Mouse (Mus musculus): ENCODE measurements around the gene Itgb1bp1. TPM values are rescaled to one million over a fixed set of nuclear protein-coding genes. Genes with fewer than 3 reads are reported as not detected.

The Itgb1bp1 gene
- polyA plus RNA-seq, 1 experiment from 2014 or later: 54.2 TPM

- no peaks in the 10 kb centered on the region for H3K27me3 ChIP-seq
- no peaks in the 10 kb centered on the region for H3K4me1 ChIP-seq
- no peak overlapping the region for H3K4me2 ChIP-seq (replicated peaks)
- 90% methylated on average over 8 of the region's 8 CpGs for WGBS
- peaks cover 11% of the 10 kb centered on the region; the same call in 1 of the 2 replicates for H3K36me3 ChIP-seq
- no peak overlapping the region for H3K4me3 ChIP-seq (replicated peaks)
- H3K9me3 ChIP-seq (replicated peaks): no peaks in the 10 kb centered on the region
- H3K9ac ChIP-seq: no peak overlapping the region
- H3K27ac ChIP-seq (replicated peaks): no peak overlapping the region
- ATAC-seq (ENCODE audit: insufficient number of reproducible peaks, low FRiP score, low TSS enrichment, low read depth): no peak
Observed at GRCm38 (mm10) chr12:21214551-21215165, 71.4 kb downstream of the Itgb1bp1 start.

DNA sequence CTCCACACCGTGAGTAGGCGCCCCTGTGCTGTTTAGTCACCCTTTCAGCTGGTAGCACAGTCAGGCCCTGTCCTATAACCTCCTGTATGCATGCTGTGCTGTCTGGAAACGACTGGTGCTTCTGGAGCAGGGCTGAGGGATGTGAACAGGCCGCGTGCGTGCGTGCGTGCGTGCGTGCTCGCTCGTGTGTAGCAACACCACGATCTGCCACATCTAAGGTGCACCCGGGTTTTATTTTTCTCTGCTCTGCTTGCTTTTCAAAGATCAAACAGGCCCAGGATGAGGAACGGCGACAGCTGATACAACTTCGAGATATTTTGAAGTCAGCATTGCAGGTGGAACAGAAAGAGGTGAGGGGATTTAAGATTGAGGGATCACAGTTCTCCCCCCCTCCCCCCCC is 73.2 kb downstream of the Itgb1bp1 start:
- Histone ChIP-seq H3K27ac (replicated peaks) (no peak overlapping the region), H3K36me3 (peaks cover 5% of the 10 kb centered on the region; the same call in 1 of the 2 replicates), H3K27me3 (no peaks in the 10 kb centered on the region), H3K9ac (no peak overlapping the region), H3K4me3 (replicated peaks) (no peak overlapping the region), H3K4me1 (no peaks in the 10 kb centered on the region), H3K9me3 (replicated peaks) (no peaks in the 10 kb centered on the region), H3K4me2 (replicated peaks) (no peak overlapping the region)
- ATAC-seq (ENCODE audit: insufficient number of reproducible peaks, low FRiP score, low TSS enrichment, low read depth): no peak
- 86% methylated on average over 17 of the region's 17 CpGs for WGBS

DNA sequence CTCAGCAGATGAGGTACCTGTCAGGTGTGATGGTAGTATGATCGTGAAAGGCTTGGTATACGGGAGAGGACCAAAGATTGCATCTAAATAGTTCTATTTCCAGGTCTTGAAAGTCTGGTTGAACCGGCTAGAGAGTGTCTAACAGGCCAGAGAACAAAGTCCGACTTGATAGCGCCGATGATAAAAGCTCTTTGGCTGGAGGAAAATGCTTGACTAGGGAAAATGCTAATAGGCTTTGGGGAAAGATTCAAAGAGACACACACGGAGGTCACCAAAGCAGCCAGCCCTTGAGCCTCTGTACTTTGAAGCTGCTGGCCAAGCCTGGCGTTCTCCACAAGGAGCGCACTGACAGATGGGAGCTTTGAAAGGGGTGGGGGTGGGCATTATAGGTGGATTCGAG is 76.8 kb downstream of the Itgb1bp1 start:
- peaks cover 17% of the 10 kb centered on the region; the same call in 1 of the 2 replicates for H3K36me3 ChIP-seq
- WGBS: 84% methylated on average over 10 of the region's 10 CpGs
- no peak overlapping the region for H3K9ac ChIP-seq
- H3K27me3 ChIP-seq: no peaks in the 10 kb centered on the region
- H3K4me1 ChIP-seq: peaks cover 5% of the 10 kb centered on the region; the same call in 1 of the 2 replicates
- H3K4me3 ChIP-seq (replicated peaks): no peak overlapping the region
- H3K27ac ChIP-seq (replicated peaks): no peak overlapping the region
- H3K4me2 ChIP-seq (replicated peaks): no peak overlapping the region
- H3K9me3 ChIP-seq (replicated peaks): no peaks in the 10 kb centered on the region
- ATAC-seq (ENCODE audit: insufficient number of reproducible peaks, low FRiP score, low TSS enrichment, low read depth): no peak

DNA sequence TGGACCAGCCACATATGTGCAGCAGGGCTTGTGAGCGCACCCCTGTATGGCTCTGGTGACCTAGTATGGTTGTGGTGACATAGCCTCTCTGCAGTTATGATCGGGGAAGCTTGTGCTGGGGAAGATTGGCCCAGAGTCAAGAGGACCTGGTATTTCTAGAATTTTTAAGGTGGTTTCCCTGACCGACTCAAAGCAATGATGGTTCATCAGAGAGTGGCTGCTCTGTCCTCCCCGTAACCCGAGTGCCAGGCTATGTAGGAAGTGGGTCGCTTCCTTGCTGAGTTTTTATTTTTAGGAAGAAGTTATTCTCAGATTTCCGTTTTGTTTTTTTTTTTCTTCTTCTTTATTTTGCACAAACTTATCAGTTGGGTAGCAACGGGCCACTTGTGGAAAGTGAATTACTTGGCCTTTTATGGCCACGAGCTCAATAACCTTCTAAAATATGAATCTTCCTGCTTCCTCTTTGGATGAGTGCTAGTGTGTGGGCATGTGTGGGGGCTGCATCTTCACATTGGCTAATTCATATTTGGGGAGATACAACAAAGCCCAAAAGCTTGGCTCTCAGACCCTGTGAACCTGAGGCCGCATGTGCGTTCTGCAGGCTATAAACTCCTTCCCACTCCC is 77.8 kb downstream of the Itgb1bp1 start:
- Histone ChIP-seq H3K4me2 (replicated peaks) (no peak overlapping the region), H3K4me1 (peaks cover 6% of the 10 kb centered on the region; the same call in 1 of the 2 replicates), H3K36me3 (peaks cover 15% of the 10 kb centered on the region; the same call in 1 of the 2 replicates), H3K9ac (no peak overlapping the region), H3K4me3 (replicated peaks) (no peak overlapping the region), H3K27me3 (no peaks in the 10 kb centered on the region), H3K9me3 (replicated peaks) (no peaks in the 10 kb centered on the region), H3K27ac (replicated peaks) (no peak overlapping the region)
- no peak for ATAC-seq (ENCODE audit: insufficient number of reproducible peaks, low FRiP score, low TSS enrichment, low read depth)
- 82% methylated on average over 11 of the region's 11 CpGs for WGBS

DNA sequence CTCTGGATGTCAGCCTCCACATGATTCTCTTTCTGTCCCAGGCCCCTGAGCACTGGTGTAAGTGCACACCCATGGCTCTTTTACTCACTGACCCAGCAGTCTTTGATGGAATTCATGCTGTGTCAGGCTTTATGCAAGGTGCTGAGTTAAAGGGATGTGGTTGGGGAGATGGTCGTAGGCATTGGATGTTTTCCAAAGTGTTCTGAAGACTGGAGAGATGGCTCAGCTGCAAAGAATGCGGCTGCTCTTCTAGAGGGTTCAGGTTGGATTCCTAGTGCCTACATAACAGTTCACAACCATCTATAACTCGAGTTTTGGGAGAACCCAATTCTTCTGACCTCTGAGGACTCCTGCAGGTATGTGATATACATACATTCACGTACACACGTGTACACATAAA is 78.7 kb downstream of the Itgb1bp1 start:
- peaks cover 6% of the 10 kb centered on the region; the same call in 1 of the 2 replicates for H3K4me1 ChIP-seq
- H3K9ac ChIP-seq: no peak overlapping the region
- 0 out of 2 replicates have a peak, but pooled peaks cover 15% of the 10 kb centered on the region for H3K36me3 ChIP-seq
- H3K9me3 ChIP-seq (replicated peaks): no peaks in the 10 kb centered on the region
- H3K27ac ChIP-seq (replicated peaks): no peak overlapping the region
- WGBS: 84% methylated on average over 5 of the region's 5 CpGs
- ATAC-seq (ENCODE audit: insufficient number of reproducible peaks, low FRiP score, low TSS enrichment, low read depth): no peak
- H3K4me3 ChIP-seq (replicated peaks): no peak overlapping the region
- no peaks in the 10 kb centered on the region for H3K27me3 ChIP-seq
- no peak overlapping the region for H3K4me2 ChIP-seq (replicated peaks)

DNA sequence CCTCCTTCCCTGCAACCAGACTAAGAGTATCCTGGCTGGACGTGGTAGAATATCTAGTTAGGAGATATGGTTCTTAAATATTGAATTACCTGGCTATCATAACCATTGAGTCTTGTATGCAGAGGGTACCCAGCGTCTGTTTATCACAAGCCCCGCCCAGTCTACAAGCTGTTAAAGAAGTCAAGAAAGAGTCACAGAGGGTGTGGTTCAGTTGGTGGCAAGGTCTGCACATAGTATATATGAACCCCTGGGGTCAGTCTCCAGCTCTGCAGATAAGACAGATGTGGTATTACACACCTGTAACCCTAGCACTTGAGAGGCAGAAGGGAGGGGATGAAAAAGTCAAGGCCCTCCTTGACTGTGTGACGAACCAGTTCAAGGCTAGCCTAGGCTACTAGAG is 80.3 kb downstream of the Itgb1bp1 start:
- ATAC-seq (ENCODE audit: insufficient number of reproducible peaks, low FRiP score, low TSS enrichment, low read depth): no peak
- 0 out of 2 replicates have a peak, but pooled peaks cover 15% of the 10 kb centered on the region for H3K36me3 ChIP-seq

DNA sequence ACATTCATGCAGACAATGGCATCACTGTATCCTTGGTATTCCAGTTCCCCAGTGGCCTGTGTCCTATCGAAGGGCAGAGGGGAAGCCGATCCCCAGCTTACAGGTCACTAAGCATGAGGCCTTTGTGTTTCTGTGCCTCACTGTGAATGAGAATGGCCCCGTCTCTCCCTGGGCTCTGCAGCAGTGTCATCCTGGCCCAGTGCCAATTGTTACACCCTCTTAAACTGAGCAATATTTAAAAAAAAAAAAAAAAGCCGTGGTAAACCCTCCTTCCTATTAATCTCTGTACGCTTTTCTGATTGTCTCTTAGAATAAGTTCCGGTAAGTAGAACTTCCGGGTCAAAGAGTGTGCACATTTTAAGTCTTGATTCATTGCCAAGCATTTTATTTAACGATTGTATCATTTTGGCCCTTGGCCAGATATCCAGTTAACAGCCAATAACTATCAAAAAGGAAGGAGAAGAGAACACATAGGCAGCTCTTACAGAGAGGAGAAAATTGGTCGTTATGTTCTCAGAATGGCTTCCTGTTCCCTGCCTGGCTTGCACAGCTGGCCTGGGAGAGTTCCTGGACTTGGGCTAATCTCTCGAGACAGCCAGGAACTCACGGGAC is 81.3 kb downstream of the Itgb1bp1 start:
- no peak overlapping the region for H3K4me2 ChIP-seq (replicated peaks)
- WGBS: 36% methylated on average over 11 of the region's 11 CpGs
- no peaks in the 10 kb centered on the region for H3K9me3 ChIP-seq (replicated peaks)
- peaks cover 6% of the 10 kb centered on the region; the same call in 1 of the 2 replicates for H3K4me1 ChIP-seq
- H3K27ac ChIP-seq (replicated peaks): peak overlapping the region; percentile 39; the same call in 1 of the 2 replicates
- H3K27me3 ChIP-seq: no peaks in the 10 kb centered on the region
- H3K9ac ChIP-seq: no peak overlapping the region
- peak; percentile 52; the same call in 1 of the 2 replicates for ATAC-seq (ENCODE audit: insufficient number of reproducible peaks, low FRiP score, low TSS enrichment, low read depth)
- 0 out of 2 replicates have a peak, but pooled peaks cover 15% of the 10 kb centered on the region for H3K36me3 ChIP-seq
- no peak overlapping the region for H3K4me3 ChIP-seq (replicated peaks)

More for the DNA sequence above, 80.3 kb downstream of the Itgb1bp1 start:
- peaks cover 6% of the 10 kb centered on the region; the same call in 1 of the 2 replicates for H3K4me1 ChIP-seq
- no peaks in the 10 kb centered on the region for H3K27me3 ChIP-seq
- H3K4me2 ChIP-seq (replicated peaks): no peak overlapping the region
- no peak overlapping the region for H3K9ac ChIP-seq
- WGBS: 91% methylated on average over 4 of the region's 4 CpGs
- no peaks in the 10 kb centered on the region for H3K9me3 ChIP-seq (replicated peaks)
- no peak overlapping the region for H3K27ac ChIP-seq (replicated peaks)
- H3K4me3 ChIP-seq (replicated peaks): no peak overlapping the region

DNA sequence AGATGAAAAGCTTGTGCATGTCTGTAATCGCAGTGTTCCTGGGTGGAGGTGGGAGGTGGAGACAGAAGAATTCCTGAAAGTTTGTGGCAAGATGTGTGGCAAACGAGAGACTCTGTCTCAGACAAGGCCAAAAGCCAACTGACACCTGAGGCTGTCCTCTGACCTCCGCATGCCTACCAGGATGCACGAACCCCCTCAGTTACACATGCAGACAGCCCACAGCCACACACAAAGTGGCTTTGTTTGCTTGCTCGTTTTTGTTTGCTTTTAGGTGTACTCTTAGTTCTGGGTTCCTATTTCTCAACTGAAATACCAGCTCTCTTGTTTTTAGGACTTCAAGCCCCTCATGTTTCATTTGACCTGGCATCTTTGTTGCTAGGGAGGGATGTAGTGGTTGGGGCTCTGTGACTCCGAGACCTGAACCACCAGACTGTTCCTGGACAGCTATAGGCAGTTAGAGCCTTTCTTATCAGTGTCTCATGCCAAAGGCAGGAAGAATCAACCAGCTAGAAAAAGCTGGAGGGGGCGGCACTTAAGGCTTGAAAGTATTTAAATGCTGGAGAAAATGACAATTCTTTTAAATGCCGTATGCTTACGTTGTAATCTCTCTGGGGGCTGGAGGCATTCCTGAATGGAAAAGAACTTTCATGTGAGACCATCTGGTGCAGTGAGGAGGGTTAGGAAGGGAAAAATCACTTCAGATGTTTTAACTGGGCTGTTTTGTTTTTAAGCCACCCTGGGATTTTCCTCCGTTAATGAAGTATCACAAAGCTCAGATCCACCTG is 84.4 kb downstream of the Itgb1bp1 start:
- Histone ChIP-seq H3K9me3 (replicated peaks) (no peaks in the 10 kb centered on the region), H3K9ac (no peak overlapping the region), H3K4me3 (replicated peaks) (no peak overlapping the region), H3K4me1 (peaks cover 6% of the 10 kb centered on the region; the same call in 1 of the 2 replicates), H3K27me3 (no peaks in the 10 kb centered on the region), H3K4me2 (replicated peaks) (no peak overlapping the region), H3K36me3 (0 out of 2 replicates have a peak, but pooled peaks cover 9% of the 10 kb centered on the region), H3K27ac (replicated peaks) (no peak overlapping the region)
- ATAC-seq (ENCODE audit: insufficient number of reproducible peaks, low FRiP score, low TSS enrichment, low read depth): no peak
- 64% methylated on average over 10 of the region's 10 CpGs for WGBS

DNA sequence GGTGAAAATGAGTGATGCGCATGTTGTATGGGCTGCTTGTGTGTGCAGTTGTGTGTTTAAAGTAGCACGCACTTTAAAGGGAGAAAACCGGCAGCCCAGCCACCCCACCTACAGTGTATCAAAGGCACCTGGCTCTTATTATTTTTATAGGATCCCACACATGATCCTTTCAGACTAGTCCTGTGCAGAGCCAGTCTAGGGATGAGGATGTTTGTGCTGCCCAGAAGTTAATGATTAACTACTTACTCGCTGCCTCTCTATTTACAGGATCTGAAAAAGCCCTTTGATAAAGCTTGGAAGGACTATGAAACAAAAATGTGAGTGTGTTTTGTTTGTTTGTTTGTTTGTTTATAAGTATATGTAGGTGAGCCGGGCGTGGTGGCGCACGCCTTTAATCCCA is 85.5 kb downstream of the Itgb1bp1 start:
- Histone ChIP-seq H3K36me3 (0 out of 2 replicates have a peak, but pooled peaks cover under 1% of the 10 kb centered on the region), H3K4me1 (peaks cover 6% of the 10 kb centered on the region; the same call in 1 of the 2 replicates), H3K9ac (no peak overlapping the region), H3K4me2 (replicated peaks) (no peak overlapping the region), H3K27ac (replicated peaks) (no peak overlapping the region), H3K4me3 (replicated peaks) (no peak overlapping the region), H3K27me3 (no peaks in the 10 kb centered on the region), H3K9me3 (replicated peaks) (no peaks in the 10 kb centered on the region)
- 85% methylated on average over 8 of the region's 8 CpGs for WGBS
- ATAC-seq (ENCODE audit: insufficient number of reproducible peaks, low FRiP score, low TSS enrichment, low read depth): no peak

DNA sequence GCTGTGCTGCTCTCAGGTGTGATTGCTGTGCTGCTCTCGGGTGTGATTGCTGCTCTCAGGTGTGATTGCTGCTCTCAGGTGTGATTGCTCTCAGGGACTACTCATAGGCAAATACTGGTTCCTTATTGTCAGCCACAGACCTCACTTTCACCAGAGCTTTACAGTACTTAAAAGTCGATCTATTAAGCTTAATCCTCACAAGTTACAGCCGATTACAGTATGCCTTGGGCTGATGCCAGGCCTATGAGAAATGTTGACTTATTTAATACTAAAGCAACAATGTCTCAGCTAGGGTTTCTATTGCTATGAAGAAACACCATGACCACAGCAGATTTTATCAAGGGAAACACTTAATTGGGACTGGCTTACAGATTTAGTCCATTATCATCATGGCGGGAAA is 89.7 kb downstream of the Itgb1bp1 start:
- Histone ChIP-seq H3K9me3 (replicated peaks) (no peaks in the 10 kb centered on the region), H3K27me3 (no peaks in the 10 kb centered on the region), H3K36me3 (no peaks in the 10 kb centered on the region), H3K4me1 (no peaks in the 10 kb centered on the region), H3K9ac (no peak overlapping the region), H3K4me3 (replicated peaks) (no peak overlapping the region), H3K4me2 (replicated peaks) (no peak overlapping the region), H3K27ac (replicated peaks) (no peak overlapping the region)
- WGBS: 79% methylated on average over 4 of the region's 4 CpGs
- ATAC-seq (ENCODE audit: insufficient number of reproducible peaks, low FRiP score, low TSS enrichment, low read depth): no peak

DNA sequence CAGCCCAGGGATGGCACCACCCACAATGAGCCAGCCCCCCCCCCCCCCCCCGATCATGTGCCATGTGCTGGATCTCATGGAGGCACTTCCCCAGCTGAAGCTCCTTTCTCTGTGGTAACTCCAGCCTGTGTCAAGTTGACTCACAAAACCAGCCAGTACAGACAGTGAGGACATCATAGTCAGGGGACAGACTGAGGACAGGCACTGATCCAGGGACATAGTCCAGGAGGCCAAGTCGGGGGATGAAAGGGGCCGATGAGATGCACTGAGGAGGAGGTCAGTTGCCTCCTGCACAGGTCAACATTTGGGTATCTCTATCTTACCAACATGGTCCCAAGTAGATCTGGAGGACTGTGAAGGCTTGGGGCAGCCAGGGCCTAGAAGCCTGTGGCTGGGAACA is 90.6 kb downstream of the Itgb1bp1 start:
- H3K9me3 ChIP-seq (replicated peaks): no peaks in the 10 kb centered on the region
- H3K9ac ChIP-seq: no peak overlapping the region
- H3K36me3 ChIP-seq: no peaks in the 10 kb centered on the region
- no peak overlapping the region for H3K27ac ChIP-seq (replicated peaks)
- H3K4me3 ChIP-seq (replicated peaks): no peak overlapping the region
- no peaks in the 10 kb centered on the region for H3K27me3 ChIP-seq
- no peak for ATAC-seq (ENCODE audit: insufficient number of reproducible peaks, low FRiP score, low TSS enrichment, low read depth)
- WGBS: 91% methylated on average over 3 of the region's 3 CpGs
- H3K4me1 ChIP-seq: no peaks in the 10 kb centered on the region
- H3K4me2 ChIP-seq (replicated peaks): no peak overlapping the region
